Mouse (Mus musculus) layer of hippocampus, adult 2 months (tissue): ENCODE measurements at regions not wholly inside any gene's neighbourhood (a gene's known extent, or its start where the extent isn't known, plus 50 kb on each side); places are given as distances from the start of the nearest gene placed in this dataset.
A peak's percentile ranks its signal among the peaks of the same experiment; 100 is the strongest.

ENCODE experiments used
- DNase-seq, 2 experiments: peaks; one replicate each; pipeline ENCODE4 v3.0.0; 2022; ENCODE audit warnings: low spot score in 2 of 2
- H3K27ac ChIP-seq: fragments of 200-600 bp; 2 replicates; pipeline ENCODE4 v1.8.1; 2022
- H3K4me3 ChIP-seq: fragments of 200-600 bp; 2 replicates; pipeline ENCODE4 v1.8.1; 2022; ENCODE audit warnings: mild to moderate bottlenecking
- CTCF ChIP-seq: fragments of 200-600 bp; conservative IDR thresholded peaks from 2 replicates; pipeline ENCODE4 v1.8.1; 2022; ENCODE audit warnings: antibody characterized with exemption, mild to moderate bottlenecking, moderate library complexity

GRCm38 (mm10) chr8:25438021-25438620 lies 614.0 kb upstream of the Adam5 start:
- H3K27ac ChIP-seq, result no peak overlapping the region
- DNase-seq, result no peak
- no peak overlapping the region for H3K4me3 ChIP-seq
- TF ChIP-seq CTCF, result no peak

- no peak for TF ChIP-seq CTCF
- DNase-seq, result no peak
- no peak overlapping the region for H3K27ac ChIP-seq
- H3K4me3 ChIP-seq, result no peak overlapping the region
Observed at GRCm38 (mm10) chr8:25437178-25437577, 613.0 kb upstream of the Adam5 start.

- TF ChIP-seq CTCF, result no peak
- DNase-seq, result no peak
- H3K4me3 ChIP-seq, result no peak overlapping the region
- H3K27ac ChIP-seq, result no peak overlapping the region
Observed at GRCm38 (mm10) chr8:25430552-25430951, 606.4 kb upstream of the Adam5 start.

GRCm38 (mm10) chr8:25429846-25430482 lies 605.8 kb upstream of the Adam5 start:
- TF ChIP-seq CTCF, result no peak
- Histone ChIP-seq H3K4me3 (no peak overlapping the region), H3K27ac (no peak overlapping the region)
- DNase-seq, result no peak

- no peak for TF ChIP-seq CTCF
- no peak overlapping the region for H3K4me3 ChIP-seq
- no peak for DNase-seq
- no peak overlapping the region for H3K27ac ChIP-seq
Observed at GRCm38 (mm10) chr8:25428761-25429160, 604.6 kb upstream of the Adam5 start.

- Histone ChIP-seq H3K4me3 (no peak overlapping the region), H3K27ac (no peak overlapping the region)
- no peak for DNase-seq
- TF ChIP-seq CTCF, result no peak
Observed at GRCm38 (mm10) chr8:25426207-25426606, 602.0 kb upstream of the Adam5 start.

GRCm38 (mm10) chr8:25421478-25421877 lies 597.3 kb upstream of the Adam5 start:
- H3K4me3 ChIP-seq, result no peak overlapping the region
- H3K27ac ChIP-seq, result no peak overlapping the region
- no peak for TF ChIP-seq CTCF
- no peak for DNase-seq

GRCm38 (mm10) chr8:25410536-25410935 lies 586.4 kb upstream of the Adam5 start:
- no peak for TF ChIP-seq CTCF
- DNase-seq, result no peak
- no peak overlapping the region for H3K4me3 ChIP-seq
- H3K27ac ChIP-seq, result no peak overlapping the region

- H3K27ac ChIP-seq, result no peak overlapping the region
- no peak overlapping the region for H3K4me3 ChIP-seq
- DNase-seq, result no peak
- TF ChIP-seq CTCF, result no peak
Observed at GRCm38 (mm10) chr8:25407862-25408261, 583.7 kb upstream of the Adam5 start.

GRCm38 (mm10) chr8:25392766-25393166 lies 568.6 kb upstream of the Adam5 start:
- TF ChIP-seq CTCF, result no peak
- Histone ChIP-seq H3K27ac (no peak overlapping the region), H3K4me3 (no peak overlapping the region)
- DNase-seq, result no peak

- H3K27ac ChIP-seq, result peak overlapping the region; percentile 19
Observed at GRCm38 (mm10) chr8:25389947-25390346, 565.8 kb upstream of the Adam5 start.

GRCm38 (mm10) chr8:25389371-25389855 lies 565.2 kb upstream of the Adam5 start:
- Histone ChIP-seq H3K4me3 (peak overlapping the region; percentile 18; the same call in 1 of the 2 replicates), H3K27ac (peak overlapping the region; percentile 19)
- TF ChIP-seq CTCF, result no peak
- DNase-seq, result peak in 1 of 2 experiments; percentile 28

More at GRCm38 (mm10) chr8:25389947-25390346, 565.8 kb upstream of the Adam5 start:
- H3K4me3 ChIP-seq, result no peak overlapping the region
- no peak for TF ChIP-seq CTCF
- DNase-seq, result no peak

GRCm38 (mm10) chr8:25388811-25389210 lies 564.6 kb upstream of the Adam5 start:
- no peak for DNase-seq
- no peak for TF ChIP-seq CTCF
- peak overlapping the region; percentile 18; the same call in 1 of the 2 replicates for H3K4me3 ChIP-seq
- no peak overlapping the region for H3K27ac ChIP-seq

- Histone ChIP-seq H3K4me3 (no peak overlapping the region), H3K27ac (no peak overlapping the region)
- DNase-seq, result peak in 1 of 2 experiments; percentile 21
- no peak for TF ChIP-seq CTCF
Observed at GRCm38 (mm10) chr8:25385186-25385585, 561.0 kb upstream of the Adam5 start.
